Mouse (Mus musculus) macrophage (primary cell): ENCODE measurements at regions not wholly inside any gene's neighbourhood (a gene's known extent, or its start where the extent isn't known, plus 50 kb on each side); places are given as distances from the start of the nearest gene placed in this dataset.
A peak's percentile ranks its signal among the peaks of the same experiment; 100 is the strongest.

Experiments
- H3K27ac ChIP-seq: fragments of 350-480 bp; formaldehyde crosslinking; 2 replicates; pipeline ENCODE4 v1.9.0; 2021
- H3K36me3 ChIP-seq: fragments of 350-480 bp; formaldehyde crosslinking; 2 replicates; pipeline ENCODE4 v1.9.0; 2021; ENCODE audit errors: inconsistent target
- H3K4me3 ChIP-seq: fragments of 350-480 bp; formaldehyde crosslinking; 2 replicates; pipeline ENCODE4 v1.9.0; 2021; ENCODE audit errors: inconsistent target
- H3K79me2 ChIP-seq: fragments of 350-480 bp; formaldehyde crosslinking; 2 replicates; pipeline ENCODE4 v1.9.0; 2021; ENCODE audit errors: inconsistent target
- WGBS: methylation state at CpG from one replicate; pipeline ENCODE4 v1.1.7; 2026; ENCODE audit warnings: inconsistent platforms; ENCODE audit not compliant: missing documents; 5-methylcytosine and 5-hydroxymethylcytosine counted together

DNA sequence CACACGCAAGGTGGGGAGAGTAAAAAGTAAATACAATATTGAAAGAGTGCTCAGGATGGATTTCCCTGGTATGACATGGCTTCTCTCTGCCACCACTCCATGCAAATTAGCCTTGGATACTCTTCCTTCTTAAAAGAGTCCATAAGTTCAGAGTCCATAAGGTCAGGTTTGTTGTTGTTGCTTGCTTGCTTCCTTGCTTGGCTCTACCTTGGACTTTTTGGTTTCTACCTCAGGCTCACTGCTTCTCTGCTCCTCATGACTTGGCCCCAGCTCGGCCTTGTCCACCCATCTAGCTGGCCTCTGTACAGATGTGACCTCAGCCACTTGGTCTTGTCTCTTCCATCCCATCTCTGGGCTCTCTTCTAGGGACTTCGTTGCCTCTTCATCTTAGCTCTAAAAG is 101.9 kb upstream of the Npas2 start:
- Histone ChIP-seq H3K79me2 (no peaks in the 10 kb centered on the region), H3K4me3 (no peak overlapping the region), H3K27ac (no peak overlapping the region), H3K36me3 (no peaks in the 10 kb centered on the region)
- WGBS = 93% methylated on average over 3 of the region's 3 CpGs

DNA sequence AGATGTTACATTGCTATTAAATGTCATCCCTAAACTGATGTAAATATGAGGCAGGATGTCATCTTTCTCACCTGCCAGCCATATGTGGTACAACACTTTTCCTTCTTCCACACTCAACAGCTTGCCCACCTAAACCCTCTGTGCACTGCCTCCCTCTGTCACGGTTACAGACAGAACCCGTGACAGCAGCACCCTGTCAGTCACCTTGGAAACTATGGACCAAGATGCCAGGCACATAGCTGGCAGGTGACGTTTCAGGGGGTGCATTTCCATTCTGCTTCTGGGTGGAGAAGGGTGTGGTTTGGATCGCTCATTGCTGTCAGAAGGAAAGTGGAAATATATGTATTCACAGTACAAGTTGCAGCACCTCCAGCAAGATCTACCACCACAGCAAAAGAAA is 100.2 kb upstream of the Npas2 start:
- H3K36me3 ChIP-seq = no peaks in the 10 kb centered on the region
- 98% methylated on average over 4 of the region's 4 CpGs for WGBS

DNA sequence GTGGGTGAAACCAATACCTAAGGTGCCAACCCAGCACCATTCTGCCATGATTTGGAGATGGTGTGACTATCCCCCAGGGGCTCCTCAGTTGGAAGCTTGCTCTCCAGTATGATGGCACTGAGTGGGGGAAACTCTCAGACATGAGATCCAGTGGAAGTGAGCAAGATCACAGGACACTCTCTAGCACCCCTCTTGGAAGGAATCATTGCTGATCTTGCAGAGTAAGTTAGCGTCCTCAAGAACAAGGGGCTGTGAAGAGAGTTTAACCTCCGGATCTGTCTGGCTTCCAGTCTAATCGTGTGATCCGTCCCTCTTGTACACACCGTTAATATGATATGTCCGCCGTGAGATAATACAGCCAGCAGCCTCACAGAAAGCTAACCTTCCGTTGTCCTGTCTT is 99.5 kb upstream of the Npas2 start:
- Histone ChIP-seq H3K27ac (no peak overlapping the region), H3K36me3 (no peaks in the 10 kb centered on the region), H3K79me2 (no peaks in the 10 kb centered on the region), H3K4me3 (no peak overlapping the region)
- WGBS = 96% methylated on average over 8 of the region's 8 CpGs

More for the DNA sequence above, 100.2 kb upstream of the Npas2 start:
- H3K27ac ChIP-seq = no peak overlapping the region
- H3K79me2 ChIP-seq = no peaks in the 10 kb centered on the region
- no peak overlapping the region for H3K4me3 ChIP-seq

DNA sequence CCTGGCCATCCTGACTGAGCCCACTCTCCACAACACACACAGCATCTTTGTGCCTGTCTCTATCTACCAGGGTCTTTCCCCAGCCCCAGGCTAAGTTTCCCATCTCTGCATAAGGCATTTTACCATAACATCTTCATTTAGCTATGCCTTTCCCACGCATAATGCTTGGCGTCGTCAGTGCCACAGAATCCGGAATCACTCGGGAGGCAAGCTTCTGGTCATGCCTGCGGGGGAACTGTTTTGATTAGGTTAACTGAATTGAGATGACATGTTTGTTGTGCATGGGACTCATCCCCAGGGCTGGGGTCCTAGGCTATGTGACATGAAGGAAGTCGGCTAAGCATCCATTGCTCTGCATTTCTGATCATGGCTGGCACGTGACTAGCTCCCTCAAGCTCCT is 97.6 kb upstream of the Npas2 start:
- WGBS = 95% methylated on average over 8 of the region's 8 CpGs
- no peak overlapping the region for H3K4me3 ChIP-seq
- no peaks in the 10 kb centered on the region for H3K79me2 ChIP-seq
- no peaks in the 10 kb centered on the region for H3K36me3 ChIP-seq
- H3K27ac ChIP-seq = no peak overlapping the region

DNA sequence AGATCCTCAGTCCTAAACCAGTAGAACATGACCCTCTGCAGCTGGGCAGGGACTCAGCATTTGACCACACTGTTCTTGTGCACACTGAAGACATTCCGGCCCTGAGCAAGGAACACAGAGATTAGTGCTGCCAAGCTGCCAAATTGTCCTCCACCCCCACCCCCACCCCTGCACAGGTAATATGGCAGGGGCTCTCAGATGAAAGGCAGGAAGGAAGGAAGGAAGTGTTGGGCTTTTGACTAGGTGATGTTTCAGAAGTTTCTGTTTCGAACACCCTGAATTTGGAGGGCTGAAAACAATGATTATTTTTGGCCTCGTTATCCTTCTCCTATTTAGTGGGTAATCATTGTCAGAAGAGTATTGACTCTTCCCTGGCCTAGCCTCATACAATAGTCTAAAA is 96.8 kb upstream of the Npas2 start:
- 68% methylated on average over 3 of the region's 3 CpGs for WGBS
- no peak overlapping the region for H3K4me3 ChIP-seq
- H3K36me3 ChIP-seq = no peaks in the 10 kb centered on the region
- H3K27ac ChIP-seq = no peak overlapping the region
- H3K79me2 ChIP-seq = no peaks in the 10 kb centered on the region

DNA sequence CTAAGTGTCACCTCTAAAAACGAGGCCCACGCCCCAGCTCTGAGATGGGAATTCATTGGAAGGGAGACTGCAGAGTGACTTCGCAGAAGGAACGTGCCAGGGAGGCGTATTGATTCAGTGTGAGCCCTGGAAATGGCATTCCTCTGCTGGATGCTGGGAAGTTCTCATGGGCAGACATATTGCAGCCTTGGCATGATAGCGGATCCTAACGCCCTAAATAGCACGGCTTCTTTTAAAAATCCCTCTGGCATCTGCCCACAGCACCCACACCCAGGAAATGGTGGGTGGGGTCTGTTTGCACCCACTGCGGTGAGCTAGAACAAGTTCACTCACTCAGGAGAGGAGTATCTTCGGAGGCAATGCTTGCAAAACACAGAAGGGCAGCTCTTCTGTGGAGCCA is 96.0 kb upstream of the Npas2 start:
- Histone ChIP-seq H3K79me2 (no peaks in the 10 kb centered on the region), H3K27ac (no peak overlapping the region), H3K4me3 (no peak overlapping the region), H3K36me3 (no peaks in the 10 kb centered on the region)
- WGBS = 87% methylated on average over 10 of the region's 10 CpGs

DNA sequence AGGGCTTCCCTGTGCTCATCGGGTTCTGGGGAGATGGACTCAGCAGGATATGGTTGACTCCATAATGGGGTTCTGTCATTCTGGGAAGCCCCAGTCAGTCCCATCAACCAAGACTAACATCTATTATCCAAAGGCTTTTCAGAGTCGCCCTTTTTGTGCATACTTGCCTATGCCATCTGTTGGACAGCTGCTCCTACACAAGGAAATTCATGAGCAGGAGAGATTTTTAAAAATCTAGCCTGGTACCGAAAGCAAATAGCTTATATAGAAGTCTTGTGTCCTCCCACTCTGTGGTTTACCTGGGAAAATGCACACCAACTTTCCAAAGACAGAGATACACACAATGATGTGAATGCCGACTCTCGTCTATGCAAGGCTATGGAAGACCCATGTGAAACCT is 95.4 kb upstream of the Npas2 start:
- Histone ChIP-seq H3K36me3 (no peaks in the 10 kb centered on the region), H3K79me2 (no peaks in the 10 kb centered on the region), H3K4me3 (no peak overlapping the region), H3K27ac (no peak overlapping the region)
- WGBS = 98% methylated on average over 5 of the region's 5 CpGs

DNA sequence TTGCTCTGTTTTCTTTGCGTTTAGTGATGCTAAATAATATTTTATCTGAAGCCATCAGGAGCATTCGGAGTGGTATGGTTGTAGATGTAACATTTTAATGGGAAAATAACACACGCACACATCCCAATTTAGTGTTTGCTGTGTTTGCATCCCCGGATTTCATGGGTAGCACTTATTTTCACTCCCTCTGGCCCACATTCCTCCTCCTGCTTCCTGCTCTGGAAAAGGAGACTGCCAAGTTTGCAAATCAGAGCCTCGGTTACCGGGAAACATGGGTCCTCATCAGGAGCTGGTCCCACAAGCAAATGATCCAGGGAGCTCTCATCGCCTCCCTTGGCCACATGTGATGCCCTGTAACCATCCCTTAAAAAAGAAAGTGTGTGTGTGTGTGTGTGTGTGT is 94.3 kb upstream of the Npas2 start:
- H3K36me3 ChIP-seq = no peaks in the 10 kb centered on the region
- H3K27ac ChIP-seq = no peak overlapping the region
- H3K4me3 ChIP-seq = no peak overlapping the region
- no peaks in the 10 kb centered on the region for H3K79me2 ChIP-seq
- 95% methylated on average over 7 of the region's 7 CpGs for WGBS

DNA sequence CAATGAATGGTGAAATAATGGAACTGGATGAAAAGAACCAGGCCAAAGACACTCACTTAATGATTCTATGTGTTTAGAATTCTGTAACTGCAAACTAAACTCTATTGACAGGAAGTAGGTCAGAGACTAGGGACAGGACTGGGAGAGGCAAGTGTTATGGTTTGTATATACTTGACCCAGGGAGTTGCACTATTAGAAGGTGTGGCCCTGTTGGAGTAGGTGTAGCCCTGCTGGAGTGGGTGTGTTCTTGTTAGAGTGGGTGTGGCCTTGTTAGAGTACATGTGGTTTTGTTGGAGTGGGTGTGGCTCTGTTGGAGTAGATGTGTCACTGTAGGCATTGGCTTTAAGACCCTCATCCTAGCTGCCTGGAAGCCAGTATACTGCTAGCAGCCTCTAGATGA is 93.0 kb upstream of the Npas2 start:
- Histone ChIP-seq H3K79me2 (no peaks in the 10 kb centered on the region), H3K27ac (no peak overlapping the region), H3K36me3 (no peaks in the 10 kb centered on the region)

DNA sequence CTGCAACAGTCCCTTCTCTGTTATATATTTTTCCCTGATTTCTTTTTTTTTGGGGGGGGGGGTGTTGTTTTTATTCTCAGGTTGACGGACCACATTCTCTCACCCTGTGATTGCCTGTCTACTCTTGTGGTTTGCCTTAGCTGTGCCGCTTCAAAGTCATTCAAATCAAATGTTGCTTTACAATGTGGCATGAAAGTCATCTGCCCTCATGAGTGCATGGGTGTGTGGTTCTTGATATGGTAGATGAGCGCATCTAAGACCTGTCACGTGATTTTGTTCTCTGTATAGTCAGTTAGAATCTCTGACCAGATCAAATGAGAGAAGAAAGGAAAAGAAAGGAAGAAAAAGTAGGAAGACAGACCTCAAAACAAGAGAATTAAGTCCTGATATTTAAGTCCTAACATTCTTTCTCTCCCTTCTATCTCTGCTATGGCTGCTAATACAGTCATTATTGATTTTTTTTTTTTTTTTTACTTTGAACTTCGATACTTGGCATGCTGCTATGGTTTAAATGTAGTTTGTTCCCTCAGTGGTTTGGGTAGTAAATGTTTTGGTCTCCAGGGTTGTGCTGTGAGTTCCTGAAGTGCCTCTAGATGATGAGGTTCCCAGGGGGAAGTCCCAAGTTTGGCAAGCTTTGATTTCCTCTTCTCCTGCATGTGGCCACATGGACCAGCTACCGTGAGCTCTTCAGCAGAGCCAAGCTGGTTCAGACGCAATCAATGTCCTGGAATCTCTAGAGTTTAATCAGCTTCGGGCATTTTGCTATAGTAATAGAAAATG is 91.2 kb upstream of the Npas2 start:
- H3K27ac ChIP-seq = no peak overlapping the region
- no peaks in the 10 kb centered on the region for H3K79me2 ChIP-seq
- no peaks in the 10 kb centered on the region for H3K36me3 ChIP-seq
- WGBS = 81% methylated on average over 8 of the region's 8 CpGs
- H3K4me3 ChIP-seq = no peak overlapping the region

More for the DNA sequence above, 93.0 kb upstream of the Npas2 start:
- no peak overlapping the region for H3K4me3 ChIP-seq

DNA sequence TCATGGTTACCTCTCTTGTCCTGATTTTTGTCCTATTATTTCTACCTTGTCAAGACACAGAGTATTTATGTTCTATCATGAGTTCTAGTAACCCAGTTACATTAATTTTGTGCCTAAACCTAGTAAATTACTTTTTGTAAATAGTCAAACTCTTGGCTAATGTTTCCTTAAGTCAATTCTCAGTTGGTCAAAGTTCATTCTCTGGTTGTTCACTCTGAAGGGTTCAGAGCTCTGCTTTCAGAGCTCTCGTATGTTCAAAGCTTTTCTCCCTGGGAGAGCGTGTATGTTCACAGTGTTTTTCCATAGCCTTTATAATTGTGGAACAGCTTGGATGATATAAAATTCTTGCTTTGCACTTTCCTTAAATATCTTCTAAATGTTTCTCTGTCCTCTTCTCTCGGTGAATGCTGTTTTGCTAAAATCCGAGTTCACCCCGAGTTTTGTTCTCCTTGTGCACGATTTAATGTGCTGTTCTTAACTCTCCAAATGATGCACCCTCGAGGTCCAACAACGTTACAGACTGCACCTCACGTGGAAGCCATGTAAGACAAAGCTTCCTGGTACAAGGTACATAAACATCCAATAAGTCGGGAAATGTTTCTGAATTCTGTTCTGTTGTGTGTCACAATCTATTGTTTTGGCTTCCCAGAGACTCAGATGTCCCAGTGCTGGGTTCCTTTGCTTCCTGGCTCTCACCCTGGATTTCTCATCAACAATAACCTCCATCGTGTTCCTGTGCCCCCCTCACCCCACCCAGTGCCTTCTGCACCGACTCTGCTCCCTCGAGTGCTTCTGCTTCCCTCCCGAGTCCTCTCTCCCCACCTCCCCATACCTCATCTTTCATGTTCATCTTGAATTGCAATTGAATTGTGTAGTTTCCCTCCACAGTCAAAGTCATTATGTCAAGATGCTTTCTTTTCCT is 90.3 kb upstream of the Npas2 start:
- Histone ChIP-seq H3K4me3 (no peak overlapping the region), H3K36me3 (no peaks in the 10 kb centered on the region), H3K27ac (no peak overlapping the region), H3K79me2 (no peaks in the 10 kb centered on the region)
- WGBS = 86% methylated on average over 14 of the region's 14 CpGs

DNA sequence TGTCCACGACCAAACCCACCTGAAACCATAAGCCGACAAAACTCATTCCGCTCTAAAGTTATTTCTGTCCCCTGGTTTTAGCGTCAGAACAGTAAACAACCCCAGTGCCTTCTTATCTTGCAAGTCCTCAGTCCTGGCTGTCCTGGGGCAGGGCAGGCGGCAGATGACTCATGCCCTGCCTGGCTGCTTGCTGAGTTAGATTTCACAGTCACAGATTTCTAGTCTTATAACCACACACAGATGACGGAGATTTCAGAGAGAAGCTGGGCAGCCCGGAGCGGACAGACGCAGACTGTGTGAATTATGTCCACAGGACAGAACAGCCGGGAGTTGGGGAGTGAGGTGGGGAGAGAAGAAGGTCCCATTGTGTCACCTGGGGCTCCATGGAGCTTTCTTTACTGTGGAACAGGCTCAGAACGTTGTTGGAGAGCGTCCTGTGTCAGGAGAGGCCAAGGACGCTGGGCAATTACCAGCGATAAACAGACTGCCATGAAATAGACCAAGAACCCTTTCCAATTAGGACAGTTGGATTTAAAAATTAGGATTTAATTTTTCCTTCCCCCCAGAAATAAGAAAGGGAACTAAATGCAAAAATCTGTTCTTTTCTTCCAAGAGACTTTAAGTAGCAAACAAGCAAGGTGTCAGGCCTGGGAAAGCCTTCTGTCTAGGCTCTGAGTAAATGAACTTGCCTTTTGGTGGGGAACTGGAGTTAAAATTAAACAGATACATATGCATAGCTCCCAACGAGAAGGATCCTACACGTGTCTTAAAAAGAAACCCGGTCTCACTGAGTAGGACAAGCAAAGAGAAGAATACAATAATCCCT is 87.8 kb upstream of the Npas2 start:
- Histone ChIP-seq H3K27ac (peak overlapping the region; percentile 12; the same call in 1 of the 2 replicates), H3K79me2 (no peaks in the 10 kb centered on the region), H3K4me3 (no peak overlapping the region), H3K36me3 (no peaks in the 10 kb centered on the region)
- WGBS = 51% methylated on average over 17 of the region's 17 CpGs

DNA sequence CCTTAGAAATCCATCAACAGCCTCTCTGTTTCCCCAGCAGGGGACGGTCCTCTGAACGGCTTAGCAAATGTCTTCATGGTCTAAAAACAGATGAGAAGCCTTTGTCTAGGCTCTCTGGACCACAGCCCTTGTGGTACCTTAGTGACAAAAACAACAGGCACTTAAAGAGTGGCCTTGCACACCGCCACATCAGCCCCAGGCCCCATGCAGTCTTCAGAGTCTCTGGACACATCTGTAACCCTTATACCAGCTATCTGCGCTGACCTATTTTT is 87.2 kb upstream of the Npas2 start:
- 96% methylated on average over 4 of the region's 4 CpGs for WGBS
- H3K27ac ChIP-seq = no peak overlapping the region
- H3K4me3 ChIP-seq = no peak overlapping the region
- H3K36me3 ChIP-seq = no peaks in the 10 kb centered on the region
- no peaks in the 10 kb centered on the region for H3K79me2 ChIP-seq

DNA sequence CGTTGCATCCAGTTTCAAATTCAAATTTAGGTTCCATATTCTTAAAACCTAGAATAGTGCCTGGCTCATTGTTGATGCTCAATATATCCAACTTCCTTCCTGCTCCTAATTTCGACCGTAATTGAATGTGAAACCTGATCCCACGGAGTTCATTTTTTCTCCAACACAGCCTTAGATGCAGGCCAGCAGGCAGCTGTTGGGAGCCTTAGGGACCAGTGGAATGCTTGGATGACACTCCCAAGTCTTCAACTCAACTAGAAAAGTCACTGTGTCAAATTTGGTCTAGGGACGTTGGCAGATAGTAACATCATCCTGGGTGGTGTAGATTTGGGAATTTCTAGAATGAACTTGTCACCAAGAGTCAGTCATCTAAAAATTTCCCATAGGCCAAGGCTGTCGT is 86.9 kb upstream of the Npas2 start:
- no peak overlapping the region for H3K4me3 ChIP-seq
- H3K36me3 ChIP-seq = no peaks in the 10 kb centered on the region
- H3K27ac ChIP-seq = no peak overlapping the region
- no peaks in the 10 kb centered on the region for H3K79me2 ChIP-seq
- WGBS = 96% methylated on average over 6 of the region's 6 CpGs

DNA sequence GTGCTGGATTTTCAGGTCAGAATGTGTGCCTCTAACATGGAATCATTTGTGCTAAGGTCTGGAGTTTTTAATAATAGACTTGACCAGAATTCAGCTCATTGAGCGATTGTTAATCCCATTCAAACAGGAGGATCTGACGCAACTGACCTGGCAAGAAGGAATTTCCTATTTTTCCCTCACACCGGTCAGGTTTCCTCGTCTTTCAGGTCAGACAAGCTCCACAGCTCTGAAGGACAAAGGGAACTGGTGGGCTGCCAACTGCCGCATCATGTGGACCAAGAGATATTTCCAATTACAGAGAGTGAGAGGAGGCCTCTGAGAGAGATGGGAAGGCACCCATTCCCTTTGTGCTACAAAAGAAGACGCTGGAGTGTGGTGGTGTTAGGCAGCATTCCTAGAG is 77.2 kb upstream of the Npas2 start:
- no peaks in the 10 kb centered on the region for H3K36me3 ChIP-seq
- H3K79me2 ChIP-seq = no peaks in the 10 kb centered on the region
- H3K27ac ChIP-seq = no peak overlapping the region
- WGBS = 88% methylated on average over 6 of the region's 6 CpGs
- no peak overlapping the region for H3K4me3 ChIP-seq
